Mouse (Mus musculus) ovary, adult 18-20 months (tissue): Measurements from ENCODE around the gene Gbx2.

Experiments used
- DNase-seq: peaks from one replicate; pipeline ENCODE4 v3.0.0; 2022; ENCODE audit warnings: low spot score, mixed read lengths

Gene Gbx2

DNA sequence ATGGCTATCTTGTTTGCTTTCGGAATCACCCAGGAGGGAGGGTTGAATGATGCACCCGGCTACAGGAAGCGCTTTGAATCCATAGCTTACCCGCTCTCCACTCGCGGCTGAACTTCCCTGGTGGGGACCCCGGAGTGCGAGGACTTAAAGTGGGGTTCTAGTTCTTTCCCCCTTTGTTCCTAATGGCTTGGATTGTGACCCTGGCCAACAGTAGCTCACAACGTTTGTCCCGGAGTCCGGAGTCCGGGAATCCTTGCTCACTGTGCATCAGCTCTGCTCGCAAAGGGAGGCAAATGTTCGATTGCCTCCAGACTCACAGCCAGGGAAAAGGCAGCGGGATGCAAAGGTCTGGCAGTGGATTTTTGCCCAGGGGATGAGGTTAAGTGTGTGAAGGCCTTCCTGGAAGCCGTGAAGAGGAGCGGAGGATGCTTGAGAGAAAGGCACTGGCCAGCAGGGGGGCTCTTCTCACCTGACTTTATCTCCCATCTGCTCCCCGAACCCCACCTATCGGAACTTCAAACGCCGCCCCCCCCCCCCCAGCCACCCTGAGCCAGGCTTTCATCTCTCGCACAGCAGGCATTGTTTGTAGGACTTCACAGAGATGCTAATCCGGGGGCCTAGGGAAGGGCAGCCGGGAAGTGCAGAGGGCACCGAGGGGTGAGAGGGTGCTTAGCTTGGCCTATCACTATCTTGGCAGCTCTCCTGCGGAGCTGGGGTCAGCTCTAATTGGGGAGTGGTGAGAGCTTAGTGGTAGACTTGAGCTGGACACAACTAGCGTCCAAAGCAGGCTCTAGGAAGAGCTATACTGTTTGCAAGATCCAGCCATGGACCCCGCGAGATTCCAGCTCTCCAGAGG is 4.7 kb upstream of the Gbx2 start:
- no peak for DNase-seq

DNA sequence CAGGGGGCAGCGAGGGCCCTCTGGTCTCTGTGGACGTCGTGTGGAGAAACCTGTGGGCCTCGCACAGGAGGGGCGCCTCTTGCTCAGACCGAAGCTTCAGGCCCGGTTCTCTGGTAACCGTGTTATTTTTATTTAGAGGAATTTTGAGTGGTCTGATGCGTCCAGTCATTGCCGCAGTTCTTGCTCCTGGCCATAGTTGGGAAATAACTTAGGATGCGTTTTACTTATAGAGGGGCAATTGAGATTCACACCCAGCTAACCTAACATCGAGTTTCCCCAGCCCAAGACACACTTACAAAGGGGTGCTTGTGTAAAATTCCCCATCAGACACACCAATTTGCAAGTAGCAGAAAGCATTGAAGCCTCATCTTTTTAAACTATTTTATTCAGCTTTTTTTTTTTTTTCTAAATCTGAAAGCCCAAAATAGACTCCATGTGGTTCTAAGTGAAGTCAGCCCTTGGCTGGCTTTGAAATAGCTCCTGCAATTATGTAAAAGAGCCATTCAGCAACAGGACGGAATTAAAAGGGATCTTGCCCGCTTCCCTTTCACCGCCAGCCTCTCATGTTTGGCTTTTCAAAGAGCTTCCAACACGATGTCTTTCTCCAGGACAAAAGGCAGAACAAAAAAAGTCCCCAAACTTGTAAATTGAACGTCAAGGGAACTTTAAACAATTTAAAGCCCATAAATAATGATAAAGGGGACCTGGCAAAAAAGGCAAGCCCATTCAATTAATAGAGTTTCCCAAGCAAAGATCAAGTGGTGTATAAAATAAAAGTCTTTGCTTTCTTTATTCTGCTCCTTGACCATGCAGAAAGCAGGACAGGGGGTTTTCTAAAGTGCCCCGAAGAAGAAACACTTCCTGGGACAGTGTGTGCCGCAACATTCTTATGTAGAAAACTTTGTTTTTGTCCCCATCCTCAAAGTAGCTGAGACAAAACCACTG is 3.6 kb upstream of the Gbx2 start:
- no peak for DNase-seq

- no peak for DNase-seq
These were observed 2.8 kb upstream of the Gbx2 start for GRCm38 (mm10) chr1:89933786-89934185.

DNA sequence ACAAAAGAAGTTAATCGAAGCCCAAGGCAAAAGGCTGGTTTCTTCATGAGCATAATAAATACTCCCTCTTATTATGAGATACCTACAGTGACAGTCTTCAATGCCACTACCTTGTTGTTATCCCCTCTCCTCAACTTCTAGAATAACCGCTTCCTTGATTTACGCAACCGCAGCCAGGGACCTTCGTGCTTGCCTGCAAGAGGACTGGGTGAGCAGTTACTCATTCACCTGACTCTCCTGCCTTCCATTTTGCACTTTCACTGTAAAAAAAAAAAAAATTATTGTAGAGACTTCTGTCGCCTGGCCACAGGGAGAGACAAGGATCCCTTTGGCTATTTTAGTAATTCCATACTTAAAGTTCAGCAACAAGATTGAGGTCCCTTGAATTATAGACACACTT is 2.0 kb upstream of the Gbx2 start:
- no peak for DNase-seq

DNA sequence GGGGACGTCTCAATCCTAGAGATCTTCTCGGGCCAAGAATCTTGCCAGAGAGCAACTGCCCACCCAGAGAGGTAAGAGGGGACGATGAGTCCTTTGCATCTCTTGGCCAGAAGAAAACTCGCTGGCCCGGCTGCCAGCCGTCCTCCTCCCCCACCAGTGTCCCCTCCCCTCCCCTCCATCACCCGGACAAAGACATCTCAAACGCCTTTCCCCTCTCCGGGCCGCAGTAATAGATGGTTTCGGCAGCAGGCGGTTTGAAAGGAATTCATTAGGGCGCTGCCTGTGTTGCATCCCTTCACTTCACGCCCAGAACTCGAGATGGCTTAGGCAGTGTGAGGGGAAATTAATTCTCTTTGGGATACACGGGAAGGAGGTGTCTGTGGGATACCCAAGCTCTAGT is 1.6 kb upstream of the Gbx2 start:
- no peak for DNase-seq

GRCm38 (mm10) chr1:89932021-89932423 is 1.0 kb upstream of the Gbx2 start:
- DNase-seq, result no peak

DNA sequence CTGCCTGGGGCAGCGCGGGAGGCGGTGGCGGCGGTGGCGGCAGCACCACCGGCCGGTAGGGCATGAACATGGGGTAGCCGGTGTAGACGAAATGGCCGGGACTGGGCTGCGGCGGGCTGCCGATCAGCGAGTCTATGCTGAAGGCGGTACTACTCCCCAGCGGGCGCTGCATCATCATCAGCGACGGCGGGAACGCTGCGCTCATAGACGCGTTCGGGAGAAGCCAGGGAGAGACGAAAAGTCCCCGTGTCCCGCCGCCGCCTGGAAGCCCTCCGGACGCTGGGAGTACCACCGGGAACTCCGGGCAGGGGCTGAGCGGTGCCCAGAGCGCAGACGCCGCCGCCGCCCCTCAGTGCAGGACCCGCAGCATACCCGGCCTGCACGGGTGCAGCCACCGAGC is 428 bp downstream of the Gbx2 start:
- no peak for DNase-seq

DNA sequence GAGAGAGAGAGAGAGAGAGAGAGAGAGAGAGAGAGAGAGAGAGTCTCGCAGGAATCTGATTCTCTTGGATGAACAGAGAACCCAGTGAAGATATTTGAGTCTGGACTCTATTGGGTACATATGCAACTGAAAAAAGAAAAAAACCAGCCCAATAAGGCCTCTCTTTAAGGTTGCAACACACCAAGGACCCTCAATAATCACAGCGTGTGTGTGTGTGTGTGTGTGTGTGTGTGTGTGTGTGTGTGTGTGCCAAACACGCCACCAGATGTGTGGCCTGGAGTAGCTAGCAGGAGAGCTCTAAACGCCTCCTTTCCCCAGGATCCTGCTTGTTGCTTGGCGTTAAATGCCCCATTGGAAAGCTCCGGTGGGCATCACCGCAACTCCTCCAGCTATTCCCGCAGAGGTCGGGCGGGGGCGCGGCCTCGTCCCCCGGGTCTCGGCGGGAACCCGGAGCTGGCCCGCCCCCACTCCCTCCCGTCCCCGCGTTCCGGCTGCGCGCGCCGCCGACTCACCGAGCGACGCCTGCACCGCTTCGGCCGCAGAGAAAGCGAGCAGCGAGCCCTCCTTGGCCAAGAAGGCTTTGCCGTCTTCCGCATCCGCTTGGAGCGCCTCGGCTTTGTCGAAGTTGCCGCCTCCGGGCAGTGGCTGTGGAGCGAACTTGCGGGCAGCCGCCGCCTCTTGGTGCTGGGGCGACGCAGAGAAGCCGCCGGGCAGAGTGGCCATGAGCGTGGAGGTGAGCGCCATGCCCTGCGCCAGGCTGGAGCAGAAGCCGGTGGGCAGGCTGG is 1.1 kb downstream of the Gbx2 start:
- DNase-seq, result no peak

DNA sequence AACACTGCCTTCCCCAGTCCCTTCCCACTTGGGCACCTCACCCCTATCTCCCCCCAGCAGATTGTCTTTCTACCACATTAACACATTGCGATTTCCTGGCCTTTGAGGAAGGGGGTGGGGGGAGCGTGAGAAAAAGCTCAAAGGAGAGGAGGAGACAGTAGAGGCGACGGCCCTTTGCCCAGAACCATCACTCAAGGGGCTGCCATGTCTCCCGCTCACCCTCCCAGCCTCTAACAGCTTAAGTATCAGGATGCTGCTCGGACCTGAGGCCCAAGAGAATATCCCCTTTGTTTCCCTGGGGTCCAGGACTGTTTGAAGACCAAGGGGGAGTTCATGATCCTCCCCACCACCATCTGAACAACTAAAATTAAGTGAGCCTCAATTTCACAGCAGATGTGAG is 1.8 kb downstream of the Gbx2 start:
- DNase-seq, result no peak

DNA sequence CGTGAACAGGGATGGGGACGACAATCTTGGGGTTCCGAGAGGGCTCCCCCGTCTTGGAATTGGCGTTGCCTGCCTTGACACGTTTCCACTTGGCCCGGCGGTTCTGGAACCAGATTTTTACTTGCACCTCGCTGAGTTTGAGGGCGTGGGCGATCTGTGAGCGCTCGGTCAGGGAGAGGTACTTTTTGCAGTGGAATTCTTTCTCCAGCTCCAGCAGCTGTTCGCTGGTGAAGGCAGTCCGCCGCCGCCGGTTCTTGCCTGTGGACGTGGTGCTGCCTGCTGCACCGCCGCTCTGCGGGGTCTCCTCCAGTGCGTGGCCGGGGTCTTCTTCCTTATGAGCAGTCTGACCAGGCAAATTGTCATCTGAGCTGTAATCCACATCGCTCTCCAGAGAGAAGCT is 2.3 kb downstream of the Gbx2 start:
- DNase-seq, result no peak

DNA sequence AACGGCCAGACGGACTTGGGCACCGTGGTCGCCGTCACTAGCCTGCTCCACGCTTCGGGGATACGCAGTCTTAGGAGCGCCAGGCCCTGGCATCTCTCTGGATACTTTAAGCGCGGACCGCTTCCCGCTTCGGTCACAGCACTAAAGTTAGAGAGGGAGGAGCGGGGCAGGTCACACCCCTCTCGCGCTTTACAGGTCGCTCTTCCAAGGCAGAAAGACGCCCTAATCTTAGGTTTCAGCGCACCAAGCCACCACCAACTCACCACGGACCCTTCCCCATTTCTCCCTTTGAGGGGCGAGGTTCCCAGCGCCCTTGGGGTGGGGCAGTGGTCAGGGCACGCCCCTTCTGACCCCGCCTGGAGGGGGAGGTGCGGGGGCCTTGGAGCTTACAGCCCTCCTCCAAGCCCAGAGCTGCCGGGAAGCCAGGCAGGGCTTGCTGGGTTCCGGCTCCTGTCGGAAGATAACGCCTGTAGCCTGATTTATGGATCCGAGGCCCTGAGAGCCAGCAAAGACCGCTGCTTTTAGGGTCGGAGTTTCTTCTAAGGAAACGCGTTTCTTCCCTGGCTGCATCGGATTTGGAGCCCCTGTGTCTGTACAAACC is 3.8 kb downstream of the Gbx2 start:
- DNase-seq, result no peak

- DNase-seq, result no peak
These were observed 4.4 kb downstream of the Gbx2 start for GRCm38 (mm10) chr1:89926583-89927060.

GRCm38 (mm10) chr1:89925501-89926190 is 5.3 kb downstream of the Gbx2 start:
- no peak for DNase-seq

DNA sequence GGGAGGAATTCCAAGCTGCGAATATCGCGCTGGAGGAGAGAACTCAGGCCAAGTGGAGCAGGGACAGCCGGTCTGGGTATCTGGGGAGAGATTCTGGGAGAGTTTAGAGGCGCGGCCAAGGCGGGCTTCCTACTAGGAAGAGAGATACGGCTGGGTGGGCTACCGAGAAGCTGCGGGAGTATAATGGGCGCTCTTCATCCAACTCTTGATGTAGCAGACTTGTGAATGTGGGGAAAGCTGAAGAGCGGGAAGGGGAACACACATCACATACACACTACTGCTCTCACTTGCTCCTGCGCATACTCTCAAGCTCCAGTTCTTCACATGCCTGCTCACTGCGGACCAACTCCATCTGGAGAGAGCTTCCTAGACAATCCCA is 7.3 kb downstream of the Gbx2 start:
- DNase-seq, result no peak

- no peak for DNase-seq
These were observed 7.9 kb downstream of the Gbx2 start for GRCm38 (mm10) chr1:89922883-89923641.

DNA sequence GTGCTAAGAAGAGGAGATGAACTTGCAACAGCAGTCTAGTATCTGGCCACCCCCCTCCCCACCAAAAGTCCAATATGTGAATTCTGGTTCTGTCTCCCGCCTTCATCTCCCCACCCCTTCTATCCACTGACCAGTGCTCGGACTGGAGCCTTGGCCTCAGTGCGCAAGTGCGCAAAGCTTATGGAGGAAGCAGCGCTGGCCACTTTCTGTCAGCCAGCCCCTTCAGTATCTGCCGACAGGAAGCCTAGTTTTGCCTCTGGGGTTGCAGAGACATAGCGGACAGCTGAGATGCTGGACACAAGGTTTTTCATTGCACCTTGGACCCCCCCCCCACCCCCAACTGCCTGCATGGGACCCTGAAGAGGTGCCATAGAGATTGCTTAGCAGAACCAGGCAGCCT is 8.7 kb downstream of the Gbx2 start:
- DNase-seq, result no peak

GRCm38 (mm10) chr1:89921806-89922205 is 9.2 kb downstream of the Gbx2 start:
- DNase-seq, result no peak

DNA sequence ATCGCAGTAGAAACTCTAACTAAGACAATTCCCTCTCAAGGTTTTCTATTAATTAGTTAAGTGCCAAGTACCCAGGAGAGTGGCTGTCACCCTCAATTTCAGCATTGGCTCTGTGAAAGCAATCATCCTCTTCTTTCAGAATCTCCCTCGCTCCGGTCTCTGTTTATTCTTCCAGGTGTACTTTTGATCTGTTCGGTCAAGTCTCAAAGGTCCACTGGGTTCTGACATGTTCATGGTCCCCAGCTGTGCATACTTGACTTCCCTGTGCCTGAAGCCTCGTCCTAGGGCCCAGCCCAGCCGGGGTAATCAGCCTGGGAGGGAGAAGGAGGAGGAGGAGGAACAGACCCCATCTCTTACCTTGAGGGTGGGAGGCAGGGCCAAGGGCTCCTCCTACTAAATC is 11.8 kb downstream of the Gbx2 start:
- DNase-seq, result no peak

DNA sequence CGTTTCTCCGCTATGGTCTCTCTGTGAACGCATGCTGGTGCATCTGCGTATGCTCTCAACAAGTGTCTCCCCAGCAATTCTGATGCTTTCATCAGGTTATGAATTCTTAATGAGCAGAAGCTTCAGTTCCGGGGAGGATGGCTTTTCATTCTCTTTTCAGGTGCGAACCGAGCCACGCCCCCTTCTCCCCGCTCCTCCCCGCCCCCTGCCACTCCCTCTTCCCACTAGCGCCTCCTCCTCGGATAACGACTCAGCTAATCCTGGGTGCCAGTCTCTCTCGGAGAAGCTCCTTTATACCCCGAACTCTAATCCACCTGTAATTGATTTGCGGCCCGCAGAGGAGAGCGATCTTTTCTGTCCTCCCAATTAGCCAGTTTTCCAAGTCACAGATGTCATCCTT is 12.9 kb downstream of the Gbx2 start:
- no peak for DNase-seq

DNA sequence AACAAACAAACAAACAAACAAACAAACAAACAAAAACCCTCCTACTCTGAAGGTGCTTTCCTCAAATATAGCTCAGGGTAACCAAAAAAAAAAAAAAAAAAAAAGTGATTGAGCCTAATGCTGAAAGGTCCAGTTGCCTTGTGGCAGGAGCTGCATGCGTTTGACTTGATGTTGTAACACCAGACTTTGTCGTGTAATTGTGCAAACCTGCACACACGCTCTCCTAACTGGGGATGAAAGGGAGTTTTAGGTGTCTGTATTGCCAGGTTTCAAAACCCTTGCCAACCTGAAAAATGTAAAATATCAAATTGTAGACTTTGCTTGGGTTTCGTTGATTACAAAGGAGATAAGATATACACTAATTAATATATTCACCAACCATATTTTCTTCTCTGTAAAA is 17.4 kb downstream of the Gbx2 start:
- DNase-seq, result no peak
